Mouse (Mus musculus): ENCODE data around the gene Akain1. TPM values are rescaled to one million over a fixed set of nuclear protein-coding genes. Genes with fewer than 3 reads are reported as not detected.
A peak's percentile ranks its signal among the peaks of the same experiment; 100 is the strongest.

Gene Akain1
- total RNA-seq (2021) = not detected
- long read RNA-seq, experiment 1 = 0 reads
- long read RNA-seq, experiment 2 = 0 reads

- DNase-seq (ENCODE audit: low spot score in 2 of 2) = peak; percentile 80 to 83
Measured at GRCm38 (mm10) chr17:69438990-69439491, at the start of gene Akain1. Akain1 (plus strand) TSS chr17:69439326.

- DNase-seq (ENCODE audit: low spot score in 2 of 2) = no peak
Measured at GRCm38 (mm10) chr17:69396147-69397033, 42.7 kb upstream of the Akain1 start.

GRCm38 (mm10) chr17:69397163-69397562 lies 42.0 kb upstream of the Akain1 start:
- no peak for DNase-seq (ENCODE audit: low spot score in 2 of 2)

GRCm38 (mm10) chr17:69398092-69398491 lies 41.0 kb upstream of the Akain1 start:
- DNase-seq (ENCODE audit: low spot score in 2 of 2) = no peak

GRCm38 (mm10) chr17:69401146-69401545 lies 38.0 kb upstream of the Akain1 start:
- no peak for DNase-seq (ENCODE audit: low spot score in 2 of 2)

- DNase-seq (ENCODE audit: low spot score in 2 of 2) = no peak
Measured at GRCm38 (mm10) chr17:69416163-69416562, 23.0 kb upstream of the Akain1 start.

GRCm38 (mm10) chr17:69416920-69417661 lies 22.0 kb upstream of the Akain1 start:
- peak; percentile 97 for DNase-seq (ENCODE audit: low spot score in 2 of 2)

- no peak for DNase-seq (ENCODE audit: low spot score in 2 of 2)
Measured at GRCm38 (mm10) chr17:69417724-69418373, 21.3 kb upstream of the Akain1 start.

GRCm38 (mm10) chr17:69421592-69421991 lies 17.5 kb upstream of the Akain1 start:
- no peak for DNase-seq (ENCODE audit: low spot score in 2 of 2)

GRCm38 (mm10) chr17:69437836-69438235 lies 1.3 kb upstream of the Akain1 start:
- DNase-seq (ENCODE audit: low spot score in 2 of 2) = no peak

GRCm38 (mm10) chr17:69438486-69438885 lies 640 bp upstream of the Akain1 start:
- DNase-seq (ENCODE audit: low spot score in 2 of 2) = no peak

- DNase-seq (ENCODE audit: low spot score in 2 of 2) = peak; percentile 4 to 23
Measured at GRCm38 (mm10) chr17:69439571-69440480, 700 bp downstream of the Akain1 start.

GRCm38 (mm10) chr17:69441041-69441440 lies 1.9 kb downstream of the Akain1 start:
- DNase-seq (ENCODE audit: low spot score in 2 of 2) = no peak

- no peak for DNase-seq (ENCODE audit: low spot score in 2 of 2)
Measured at GRCm38 (mm10) chr17:69448679-69449078, 9.6 kb downstream of the Akain1 start.

- no peak for DNase-seq (ENCODE audit: low spot score in 2 of 2)
Measured at GRCm38 (mm10) chr17:69461680-69462079, 22.6 kb downstream of the Akain1 start.

GRCm38 (mm10) chr17:69463037-69463436 lies 23.9 kb downstream of the Akain1 start:
- no peak for DNase-seq (ENCODE audit: low spot score in 2 of 2)

- no peak for DNase-seq (ENCODE audit: low spot score in 2 of 2)
Measured at GRCm38 (mm10) chr17:69471171-69471570, 32.0 kb downstream of the Akain1 start.

- DNase-seq (ENCODE audit: low spot score in 2 of 2) = no peak
Measured at GRCm38 (mm10) chr17:69472401-69472800, 33.3 kb downstream of the Akain1 start.

- no peak for DNase-seq (ENCODE audit: low spot score in 2 of 2)
Measured at GRCm38 (mm10) chr17:69474084-69474483, 35.0 kb downstream of the Akain1 start.

- peak; percentile 63 to 65 for DNase-seq (ENCODE audit: low spot score in 2 of 2)
Measured at GRCm38 (mm10) chr17:69475423-69475822, 36.3 kb downstream of the Akain1 start.
